Mouse (Mus musculus): ENCODE measurements around the gene Vps72.
A peak's percentile ranks its signal among the peaks of the same experiment; 100 is the strongest.
"Not testable (repeated sequence)": the region's sequence is repeated elsewhere in the genome, so short reads cannot be mapped to it uniquely, and the experiment has no call there.

Vps72 gene

GRCm38 (mm10) chr3:95110911-95111726, at the start of gene Vps72:
Vps72 (plus strand) TSS chr3:95111022.
- peak; percentile 93 for DNase-seq (ENCODE audit: low read depth, low spot score)

- DNase-seq (ENCODE audit: low read depth, low spot score) = no peak
Measured at GRCm38 (mm10) chr3:95063741-95064140, 47.1 kb upstream of the Vps72 start.

DNA sequence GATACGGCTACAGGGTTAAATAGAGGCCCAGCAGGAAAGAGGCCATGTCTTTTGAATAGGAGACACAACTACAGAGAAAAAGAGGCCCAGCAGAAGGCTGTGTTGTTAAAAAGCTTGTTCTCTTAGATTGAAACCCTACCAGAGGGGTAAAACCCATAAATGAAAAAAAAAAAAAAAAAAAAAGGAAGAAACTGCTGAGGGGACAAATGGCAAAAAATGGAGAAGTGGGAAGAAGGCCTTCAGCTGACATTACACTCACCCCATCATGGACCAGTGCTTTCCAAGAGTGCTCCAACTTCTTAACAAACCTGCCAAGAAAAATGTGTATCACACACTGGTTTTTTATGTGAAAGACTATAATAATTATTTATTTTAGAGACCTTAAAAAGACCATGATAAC, 45.3 kb upstream of the Vps72 start:
- DNase-seq (ENCODE audit: low read depth, low spot score) = no peak

DNA sequence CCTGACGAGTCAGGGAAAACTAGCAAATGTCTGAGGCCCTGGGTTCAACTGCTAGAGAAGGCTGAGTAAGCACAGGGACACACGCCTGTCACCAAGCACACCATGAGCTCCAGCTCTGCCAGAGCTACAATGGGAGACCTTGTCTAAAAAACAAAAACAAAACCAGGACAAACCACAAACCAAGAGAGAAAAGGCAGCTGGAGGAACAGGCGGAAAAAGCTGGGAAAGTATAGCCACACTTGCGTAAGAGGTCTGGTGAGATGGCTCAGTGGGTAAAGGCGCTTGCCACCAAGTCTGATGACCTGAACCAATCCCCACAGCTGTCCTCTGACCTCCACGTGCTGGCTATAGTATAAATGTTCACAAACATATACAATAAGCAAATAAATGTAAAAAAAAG, 44.7 kb upstream of the Vps72 start:
- no peak for DNase-seq (ENCODE audit: low read depth, low spot score)

DNA sequence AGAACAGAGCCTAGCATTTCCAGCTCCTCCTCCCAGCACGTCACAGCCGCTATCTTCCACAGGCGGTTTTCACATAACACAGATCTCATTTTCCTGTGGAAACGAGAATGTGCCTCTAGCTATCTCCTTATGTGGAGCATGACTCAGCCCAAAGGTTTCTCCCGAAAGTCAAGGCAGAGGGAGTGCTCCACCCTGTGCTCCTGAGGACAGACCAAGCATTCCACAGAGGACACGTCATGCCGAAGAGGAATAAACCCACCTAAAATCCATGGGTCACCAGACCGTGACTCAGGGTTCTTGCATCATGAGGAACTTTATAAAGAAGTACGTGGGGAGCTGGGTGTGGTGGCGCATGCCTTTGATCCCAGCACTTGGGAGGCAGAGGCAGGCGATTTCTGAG, 44.3 kb upstream of the Vps72 start:
- no peak for DNase-seq (ENCODE audit: low read depth, low spot score)

DNA sequence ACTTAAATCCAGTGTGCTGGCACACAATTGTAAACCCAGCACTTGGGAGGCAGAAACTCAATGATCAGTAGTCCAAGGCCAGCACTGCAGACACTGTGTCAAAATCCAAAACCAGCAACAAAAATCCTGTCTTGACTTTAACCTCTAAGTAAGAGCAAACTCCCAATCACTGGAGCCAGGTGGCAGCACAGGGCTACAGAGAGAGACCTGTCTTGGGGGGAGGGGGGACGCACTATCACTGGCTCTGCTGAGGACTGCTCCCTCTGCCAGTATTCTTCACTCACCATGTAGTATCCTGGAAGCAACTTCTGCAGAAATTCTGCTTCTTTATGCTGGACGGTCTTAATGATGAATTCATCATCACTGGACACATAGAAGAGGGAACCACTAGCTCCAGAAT, 39.2 kb upstream of the Vps72 start:
- DNase-seq (ENCODE audit: low read depth, low spot score) = no peak

DNA sequence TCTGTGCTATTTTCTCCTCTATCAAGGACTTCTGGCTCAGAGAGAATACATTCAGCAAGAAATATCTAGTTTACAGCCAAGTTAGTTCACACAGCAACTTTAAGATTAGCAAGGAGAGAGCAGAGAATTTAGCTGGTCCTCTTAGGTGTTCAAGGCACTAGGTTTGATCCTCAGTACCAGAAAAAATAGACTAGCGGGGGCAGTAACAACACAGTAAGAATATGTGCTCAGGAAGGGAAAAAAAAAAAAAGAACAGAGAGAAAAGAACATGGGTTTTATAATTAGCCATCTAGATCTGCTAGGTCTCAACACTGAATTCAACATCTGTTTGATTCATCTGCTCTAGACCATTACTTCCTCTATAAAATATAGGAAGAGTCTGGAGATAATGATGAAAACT, 22.8 kb upstream of the Vps72 start:
- DNase-seq (ENCODE audit: low read depth, low spot score) = peak; percentile 60

- DNase-seq (ENCODE audit: low read depth, low spot score) = no peak
Measured at GRCm38 (mm10) chr3:95100854-95101253, 10.0 kb upstream of the Vps72 start.

DNA sequence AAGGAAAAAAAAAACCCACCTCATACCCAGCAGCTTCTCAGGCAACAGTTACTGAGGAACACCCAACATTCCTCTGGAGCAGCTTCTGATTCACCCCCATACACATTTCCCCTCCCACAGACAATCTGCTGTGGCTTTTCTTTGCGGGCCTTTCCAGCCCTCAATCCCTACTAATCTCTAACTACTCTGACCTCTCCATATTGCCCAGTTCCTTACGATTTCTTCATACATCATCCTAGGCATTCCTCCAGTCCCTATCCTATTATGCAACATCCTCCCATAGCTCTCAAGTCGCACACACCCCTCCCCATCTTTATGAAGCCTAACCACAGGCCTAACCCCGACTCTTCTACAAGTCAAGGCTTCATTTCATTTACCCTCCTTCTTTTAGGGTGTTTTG, 5.7 kb upstream of the Vps72 start:
- DNase-seq (ENCODE audit: low read depth, low spot score) = peak; percentile 76

DNA sequence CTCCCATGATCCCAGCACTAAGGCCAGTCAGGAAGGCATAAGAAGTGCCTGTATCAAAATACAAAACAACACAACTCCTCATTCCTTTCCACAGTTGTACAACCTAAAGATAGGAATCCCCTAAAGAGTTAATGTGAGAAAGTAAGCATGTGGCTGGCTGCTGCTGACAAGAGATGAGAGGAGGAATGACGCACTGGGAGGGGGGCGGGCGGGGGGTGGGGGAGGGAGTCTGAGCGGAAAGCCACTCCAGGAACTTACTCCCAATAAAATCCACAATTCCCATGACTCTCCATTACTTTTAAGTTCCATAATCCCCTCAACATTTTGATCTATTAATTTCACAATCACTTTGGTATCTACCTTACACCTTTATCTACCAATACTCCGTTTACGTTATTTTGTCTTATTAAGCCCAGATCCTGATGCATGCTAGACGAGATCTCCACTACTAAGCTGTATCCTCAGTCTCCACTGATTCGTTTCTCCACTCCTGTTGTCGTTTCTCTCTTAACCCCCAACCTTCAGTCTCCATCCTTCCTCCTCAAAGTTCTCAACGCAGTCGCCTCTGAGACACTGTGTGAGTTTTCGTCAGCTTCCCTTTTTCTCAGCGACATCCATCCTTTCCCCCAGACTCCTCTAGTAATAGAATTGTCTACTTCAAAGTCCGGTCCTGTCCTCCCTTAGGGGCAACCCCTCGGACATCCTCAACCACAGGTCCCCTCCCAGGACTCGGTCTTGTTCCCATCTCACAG, 5.1 kb upstream of the Vps72 start:
- DNase-seq (ENCODE audit: low read depth, low spot score) = peak; percentile 42

DNA sequence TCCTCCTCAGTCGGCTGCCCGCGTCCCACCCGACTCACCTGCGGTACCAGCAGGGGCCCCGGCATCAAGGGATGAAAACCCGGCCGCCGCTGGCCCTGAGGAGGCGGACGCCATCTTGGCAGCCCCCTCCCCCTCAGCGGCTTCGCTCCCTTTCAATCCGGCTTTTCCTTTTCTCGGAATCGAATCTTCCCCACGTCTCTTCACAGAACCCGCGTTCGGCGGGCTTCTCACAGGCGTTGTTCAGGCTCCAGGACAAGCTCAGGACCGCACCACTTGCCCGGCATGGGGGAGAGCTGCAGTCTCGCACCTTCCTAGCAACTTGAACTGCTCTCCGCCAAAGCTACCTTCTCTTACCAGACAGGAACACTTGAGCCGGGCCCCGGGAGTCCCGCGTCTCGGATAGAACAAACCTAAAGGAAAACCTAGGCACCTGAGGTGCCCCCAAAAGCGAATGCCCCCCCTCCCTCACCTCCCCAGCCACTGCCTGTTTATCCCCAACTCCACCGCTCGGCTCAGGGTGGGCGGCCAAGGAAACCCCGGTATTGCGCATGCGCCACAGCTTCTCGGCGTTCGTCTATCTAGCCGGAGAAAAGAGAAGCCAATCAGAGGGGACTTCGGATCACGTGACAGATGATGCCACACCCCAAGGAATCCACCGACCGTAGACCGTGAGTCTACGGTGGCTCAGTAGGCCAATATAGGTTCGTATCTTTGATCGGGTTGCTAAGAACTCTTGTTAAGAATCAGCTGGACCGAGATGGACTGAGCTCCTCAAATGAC, 4.3 kb upstream of the Vps72 start, which contains the start of gene Pip5k1a:
Gene Pip5k1a, minus strand, starts transcription at position 593 of the 780 bp plus-strand sequence.
- peak; percentile 100 for DNase-seq (ENCODE audit: low read depth, low spot score)

- DNase-seq (ENCODE audit: low read depth, low spot score) = not testable (repeated sequence)
Measured at GRCm38 (mm10) chr3:95107308-95107707, 3.5 kb upstream of the Vps72 start.

DNA sequence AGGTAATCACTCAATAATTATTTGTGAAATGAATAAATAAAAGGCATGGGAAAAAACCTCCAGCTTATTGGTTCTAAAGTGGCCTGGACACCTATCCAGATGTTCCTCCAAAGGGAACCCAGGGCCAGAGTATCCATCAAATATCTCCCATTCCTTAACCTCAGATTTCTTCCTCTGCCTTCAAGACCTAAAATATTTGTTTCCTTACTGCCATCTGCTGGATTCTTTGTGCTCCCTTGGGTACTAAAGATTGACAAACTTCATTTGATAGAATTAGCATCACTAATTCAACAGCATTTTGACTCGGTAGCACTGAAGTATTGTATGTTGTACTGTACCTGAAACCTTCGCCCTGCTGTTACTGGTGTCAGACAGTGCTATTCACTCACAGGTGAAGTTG, 2.9 kb upstream of the Vps72 start:
- no peak for DNase-seq (ENCODE audit: low read depth, low spot score)

- DNase-seq (ENCODE audit: low read depth, low spot score) = no peak
Measured at GRCm38 (mm10) chr3:95112760-95113159, 1.9 kb downstream of the Vps72 start.

DNA sequence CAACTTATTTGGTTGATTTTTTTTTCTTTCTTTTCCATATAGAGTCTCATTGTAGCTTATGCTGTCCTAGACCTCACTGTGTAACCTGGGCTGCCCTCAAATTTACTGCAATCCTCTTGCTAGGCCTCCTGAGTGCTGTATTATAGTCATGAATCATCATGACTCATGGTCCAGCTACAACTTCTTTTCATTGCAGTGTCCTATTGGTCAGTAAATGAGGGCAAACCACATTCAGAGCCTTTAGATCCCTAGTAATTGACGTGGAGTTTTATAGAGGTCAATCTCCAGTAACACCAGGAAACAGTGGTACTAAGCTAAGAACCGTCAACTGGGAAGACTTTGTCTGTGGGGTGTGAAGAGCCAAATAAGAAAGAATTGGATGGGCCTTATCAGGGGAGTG, 6.9 kb downstream of the Vps72 start:
- DNase-seq (ENCODE audit: low read depth, low spot score) = no peak

GRCm38 (mm10) chr3:95121580-95121979, 10.8 kb downstream of the Vps72 start:
- DNase-seq (ENCODE audit: low read depth, low spot score) = no peak

GRCm38 (mm10) chr3:95124246-95124645, 13.4 kb downstream of the Vps72 start, which contains the start of gene Tmod4:
Tmod4 (plus strand) TSS chr3:95124476.
- no peak for DNase-seq (ENCODE audit: low read depth, low spot score)

DNA sequence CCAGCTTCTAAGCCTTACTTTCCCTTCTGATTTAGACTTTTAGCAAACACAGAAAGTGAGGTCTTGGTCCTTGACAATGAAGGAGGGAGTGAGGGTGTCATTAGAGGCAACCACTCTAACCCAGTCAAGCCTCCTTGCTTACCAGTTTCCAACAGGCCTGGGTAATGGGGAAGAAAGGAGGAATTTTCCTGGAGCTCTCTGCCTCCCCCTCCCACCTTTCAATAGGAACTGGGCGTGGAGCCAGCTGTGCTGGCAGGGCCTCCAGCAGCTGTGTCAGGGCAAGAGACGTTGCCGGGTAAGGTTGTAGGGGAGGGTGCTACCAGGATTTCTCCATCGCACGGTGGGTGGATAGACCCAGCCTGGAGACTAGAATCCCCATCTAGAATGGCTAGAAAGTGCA, 14.2 kb downstream of the Vps72 start:
- no peak for DNase-seq (ENCODE audit: low read depth, low spot score)

- DNase-seq (ENCODE audit: low read depth, low spot score) = no peak
Measured at GRCm38 (mm10) chr3:95129226-95129651, 18.4 kb downstream of the Vps72 start.

DNA sequence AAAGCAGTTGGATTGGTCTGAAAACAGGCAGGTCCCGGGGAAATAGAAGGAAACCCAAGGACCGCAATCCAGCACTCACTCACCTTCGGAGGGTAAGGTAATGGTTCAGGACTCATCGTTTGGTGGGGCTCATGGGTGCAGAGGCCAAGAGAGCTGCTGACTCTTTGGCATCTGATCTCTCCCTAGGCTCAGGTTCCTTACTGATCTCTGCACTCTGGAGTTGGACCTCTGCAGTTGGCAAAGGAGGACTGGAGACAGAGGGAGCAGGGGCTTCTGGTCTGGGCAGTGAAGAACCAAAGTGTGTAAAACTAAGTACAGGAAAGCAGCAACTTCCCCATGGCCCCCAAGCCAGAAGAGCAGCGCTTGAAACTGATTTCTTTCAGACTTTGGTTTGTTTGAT, 19.3 kb downstream of the Vps72 start:
- DNase-seq (ENCODE audit: low read depth, low spot score) = no peak

- not testable (repeated sequence) for DNase-seq (ENCODE audit: low read depth, low spot score)
Measured at GRCm38 (mm10) chr3:95132389-95132788, 21.6 kb downstream of the Vps72 start.

- DNase-seq (ENCODE audit: low read depth, low spot score) = no peak
Measured at GRCm38 (mm10) chr3:95133176-95133575, 22.4 kb downstream of the Vps72 start.
